ENCODE assay signal across 15 mouse cellular contexts in genomic region chr12:16189441-16189840, GRCm38 (mm10).
DNase-seq lines count a peak whose midpoint lies in the region; ATAC-seq lines count a peak whose summit lies in the region.
"Had no signal": no experiment of that assay in that cellular context is flagged by ENCODE, and none has a peak within 500 bp of the region (broad histone marks: within the 10 kb centered on the region; RNA-seq: fewer than 3 reads in every experiment).

No protein-coding gene starts in this region.

- H3K9ac ChIP-seq in kidney, embryonic 16.5 days (replicated peaks; ENCODE audit: low read length), result no peak overlapping the region
- H3K9ac ChIP-seq: forebrain, embryonic 15.5 days; limb, embryonic 15.5 days; lung, embryonic 15.5 days had no signal

- H3K4me2 ChIP-seq in kidney, embryonic 16.5 days (replicated peaks; ENCODE audit: low read depth, low read length), result no peak overlapping the region
- H3K4me2 ChIP-seq: forebrain, embryonic 15.5 days; limb, embryonic 15.5 days; lung, embryonic 15.5 days; midbrain, embryonic 11.5 days had no signal

- DNase-seq in gastrocnemius, adult 18-20 months (ENCODE audit: low spot score), result peak; percentile 43
- no peak for DNase-seq in gastrocnemius, postnatal 36 days
- peak; percentile 14 for DNase-seq in kidney, postnatal 14 days
- peak; percentile 19 for DNase-seq in Muller cell, postnatal 12 days (ENCODE audit: inconsistent ontology term)
- DNase-seq in heart, postnatal 10 days, result peak; percentile 62 to 66
- no peak for DNase-seq in cerebellum, postnatal 10 days
- no peak for DNase-seq in frontal cortex, postnatal 25 days (ENCODE audit: low spot score in 2 of 2)
- DNase-seq: cerebellum, adult 18-20 months had no signal

- no peaks in the 10 kb centered on the region for H3K9me3 ChIP-seq in kidney, embryonic 16.5 days (ENCODE audit: low read length)
- H3K9me3 ChIP-seq: forebrain, embryonic 15.5 days; limb, embryonic 15.5 days; lung, embryonic 15.5 days had no signal

- H3K36me3 ChIP-seq in kidney, embryonic 16.5 days (ENCODE audit: insufficient read depth, low read length), result no peaks in the 10 kb centered on the region
- H3K36me3 ChIP-seq: forebrain, embryonic 15.5 days; limb, embryonic 15.5 days; lung, embryonic 15.5 days had no signal

- intact Hi-C loops in gastrocnemius, postnatal 36 days (cut with DNase I), result no loop called here
- intact Hi-C loops in heart, postnatal 10 days (cut with DNase I), result loop anchor here (2.0 to 10.0 kb wide), 3 partner anchors 31 to 655 kb away; no protein-coding TSS in a partner anchor

- no peak for ATAC-seq in kidney, embryonic 16.5 days (ENCODE audit: low FRiP score, low TSS enrichment)
- ATAC-seq: forebrain, embryonic 15.5 days; hindbrain, embryonic 16.5 days had no signal

- H3K27ac ChIP-seq in kidney, embryonic 16.5 days (ENCODE audit: low read length), result no peak overlapping the region
- H3K27ac ChIP-seq: forebrain, embryonic 15.5 days; left cerebral cortex, adult 2 months; limb, embryonic 15.5 days; lung, embryonic 15.5 days had no signal

- H3K4me1 ChIP-seq in kidney, embryonic 16.5 days (ENCODE audit: insufficient read depth, low read length), result peaks cover 12% of the 10 kb centered on the region; the same call in 1 of the 2 replicates
- H3K4me1 ChIP-seq: forebrain, embryonic 15.5 days had no signal

- 0 out of 2 replicates have a peak, but pooled peaks cover under 1% of the 10 kb centered on the region for H3K27me3 ChIP-seq in kidney, embryonic 16.5 days (ENCODE audit: insufficient read depth, low read length)
- H3K27me3 ChIP-seq: forebrain, embryonic 15.5 days; limb, embryonic 15.5 days; lung, embryonic 15.5 days had no signal

- no peak overlapping the region for H3K4me3 ChIP-seq in kidney, embryonic 16.5 days (ENCODE audit: low read length)
- H3K4me3 ChIP-seq: forebrain, embryonic 15.5 days; left cerebral cortex, adult 2 months; limb, embryonic 15.5 days; lung, embryonic 15.5 days had no signal

Comparison
In these comparisons a context has a peak if more than half of its experiments do, and no peak if none do; other contexts are left out.
1. DNase-seq: peak in gastrocnemius, adult 18-20 months (single experiment), kidney, postnatal 14 days (single experiment), Muller cell, postnatal 12 days (single experiment) and heart, postnatal 10 days (2 of 2); none in gastrocnemius, postnatal 36 days (0 of 2), cerebellum, postnatal 10 days (0 of 2) and frontal cortex, postnatal 25 days (0 of 2).